Mouse (Mus musculus): ENCODE data around the gene Upp1. TPM values are rescaled to one million over a fixed set of nuclear protein-coding genes. Genes with fewer than 3 reads are reported as not detected.

The Upp1 gene
- polyA plus RNA-seq, 1 experiment from 2014 or later = 11.9 TPM

Other genes with a start within 250 kb of the Upp1 start
- 0.04 TPM in 2 replicates for gene Pkd1l1, start 144.8 kb upstream of the Upp1 start, polyA plus RNA-seq (2016; fragmentation: Nextera tagmentation; extraction: Ambion mirVana)
- gene Hus1, start 106.9 kb upstream of the Upp1 start, polyA plus RNA-seq (2016; fragmentation: Nextera tagmentation; extraction: Ambion mirVana) = 15.9 and 20.2 TPM in 2 replicates
- gene Gm11992, start 69.5 kb upstream of the Upp1 start, polyA plus RNA-seq (2016; fragmentation: Nextera tagmentation; extraction: Ambion mirVana) = 0.88 and 2.6 TPM in 2 replicates
- gene Sun3, start 69.1 kb upstream of the Upp1 start, polyA plus RNA-seq (2016; fragmentation: Nextera tagmentation; extraction: Ambion mirVana) = 0.20 and 0.35 TPM in 2 replicates
- gene Abca13, start 73.8 kb downstream of the Upp1 start, polyA plus RNA-seq (2016; fragmentation: Nextera tagmentation; extraction: Ambion mirVana) = 0.01 TPM in 1 of 2 replicates, not detected in the other

Data from heart, embryonic 10.5 days (tissue).